Mouse (Mus musculus): ENCODE measurements around the gene Rnf146.
A peak's percentile ranks its signal among the peaks of the same experiment; 100 is the strongest.
"Not testable (repeated sequence)": the region's sequence is repeated elsewhere in the genome, so short reads cannot be mapped to it uniquely, and the experiment has no call there.

Gene Rnf146

GRCm38 (mm10) chr10:29362197-29362900 is at the start of gene Rnf146:
Gene Rnf146, minus strand, starts transcription at chr10:29362442.
- no peak for DNase-seq (ENCODE audit: low spot score in 2 of 2)

DNA sequence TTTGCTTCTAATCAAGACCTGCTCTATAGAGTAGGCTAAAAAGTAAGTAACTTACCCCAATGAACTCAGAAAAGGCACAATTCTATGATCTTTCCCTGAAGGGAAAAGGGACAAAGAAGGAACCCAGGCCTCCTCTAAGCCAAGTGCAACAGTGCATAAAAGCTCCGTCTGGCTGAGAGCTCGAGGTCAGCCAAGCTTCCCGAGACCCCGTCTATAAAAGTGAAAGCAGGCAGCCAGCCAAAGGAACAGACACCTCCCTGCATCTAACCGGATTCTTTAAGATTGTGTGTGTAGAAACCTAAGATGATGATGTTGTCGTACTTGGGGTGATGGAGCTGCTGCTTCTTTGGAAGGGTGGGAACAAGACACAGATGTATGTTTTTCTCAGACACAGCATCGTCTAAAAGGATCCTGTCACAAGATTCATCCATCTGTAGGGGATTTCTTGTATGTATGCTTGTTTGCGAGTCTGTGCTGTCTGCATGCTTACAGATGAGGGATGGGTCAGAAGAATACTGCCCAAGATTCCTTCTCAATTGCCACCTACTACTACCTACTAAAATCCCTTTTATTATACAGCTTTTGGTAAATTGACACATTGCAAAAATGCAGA is 40.5 kb upstream of the Rnf146 start:
- no peak for DNase-seq (ENCODE audit: low spot score in 2 of 2)

DNA sequence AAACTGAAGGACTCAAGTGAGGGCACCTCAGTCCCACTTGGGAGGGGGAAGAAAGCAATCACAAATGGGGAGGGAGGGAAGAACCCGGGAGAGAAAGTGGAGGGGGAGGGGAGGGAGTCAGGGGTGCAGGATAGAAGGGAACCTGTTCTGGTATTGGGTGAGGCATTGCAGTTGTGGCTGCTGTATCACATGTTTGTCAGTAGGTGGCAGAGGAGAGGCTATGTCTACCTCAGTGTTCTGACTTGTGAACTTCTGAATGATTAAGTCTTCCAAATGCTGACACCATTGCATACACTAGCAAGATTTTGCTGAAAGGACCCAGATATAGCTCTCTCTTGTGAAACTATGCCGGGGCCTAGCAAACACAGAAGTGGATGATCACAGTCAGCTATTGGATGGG is 32.6 kb upstream of the Rnf146 start:
- DNase-seq (ENCODE audit: low spot score in 2 of 2): not testable (repeated sequence)

DNA sequence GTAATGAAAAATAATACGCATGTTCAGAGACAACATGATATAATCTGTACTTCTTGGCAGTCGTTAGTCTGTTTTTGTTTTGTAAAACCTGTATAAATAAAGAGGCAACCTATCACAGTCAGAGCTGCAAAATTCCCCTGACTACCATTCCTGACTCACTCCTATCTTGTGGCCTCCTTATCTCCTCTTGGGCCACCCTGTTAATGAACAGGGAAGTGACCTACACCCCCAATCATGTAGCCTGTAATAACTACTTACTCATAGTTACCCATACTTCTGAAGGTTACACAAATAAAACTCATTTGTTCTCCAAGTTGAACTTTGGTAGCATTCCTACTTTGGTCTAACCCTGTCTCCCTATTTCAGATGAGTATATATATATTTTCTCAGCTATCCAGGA is 19.3 kb upstream of the Rnf146 start:
- no peak for DNase-seq (ENCODE audit: low spot score in 2 of 2)

GRCm38 (mm10) chr10:29374065-29374464 is 11.8 kb upstream of the Rnf146 start:
- DNase-seq (ENCODE audit: low spot score in 2 of 2): no peak

DNA sequence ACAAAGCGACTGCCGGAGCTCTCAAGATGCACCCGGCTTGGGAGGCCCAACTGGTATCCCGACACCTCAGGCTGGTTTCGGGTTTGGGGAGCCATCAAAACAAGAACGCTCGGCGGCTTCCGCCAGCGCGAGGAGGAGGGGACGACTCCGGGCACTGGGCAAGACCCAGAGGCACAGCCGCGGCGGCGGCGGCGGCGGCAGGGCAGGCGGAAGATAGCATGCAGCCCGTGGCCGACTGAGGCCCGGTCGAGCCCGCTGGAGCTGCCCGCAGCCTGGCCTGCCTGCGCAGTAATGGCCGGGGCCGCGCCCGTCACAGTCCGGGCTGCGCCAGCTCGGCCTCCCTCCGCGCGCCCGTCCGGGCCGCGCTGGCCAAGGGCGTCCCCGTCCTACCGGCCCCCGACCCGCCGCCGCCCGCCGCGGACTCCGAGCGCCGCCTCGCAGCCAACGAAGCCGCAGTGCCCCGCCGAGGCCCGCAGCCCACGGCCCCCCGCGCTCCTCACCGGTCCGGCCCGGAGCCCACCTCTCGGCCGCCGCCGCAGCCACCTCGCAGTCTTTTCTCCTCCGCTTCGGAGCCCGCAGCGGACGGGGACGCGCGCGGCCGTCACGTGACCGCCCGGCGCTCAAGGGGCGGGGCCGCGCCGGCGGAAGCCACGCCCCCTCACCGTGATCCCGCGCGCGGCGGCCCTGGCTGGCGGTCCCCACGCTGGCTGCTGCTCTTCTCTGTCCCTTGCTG is 612 bp downstream of the Rnf146 start:
- DNase-seq (ENCODE audit: low spot score in 2 of 2): peak; percentile 78 to 85

DNA sequence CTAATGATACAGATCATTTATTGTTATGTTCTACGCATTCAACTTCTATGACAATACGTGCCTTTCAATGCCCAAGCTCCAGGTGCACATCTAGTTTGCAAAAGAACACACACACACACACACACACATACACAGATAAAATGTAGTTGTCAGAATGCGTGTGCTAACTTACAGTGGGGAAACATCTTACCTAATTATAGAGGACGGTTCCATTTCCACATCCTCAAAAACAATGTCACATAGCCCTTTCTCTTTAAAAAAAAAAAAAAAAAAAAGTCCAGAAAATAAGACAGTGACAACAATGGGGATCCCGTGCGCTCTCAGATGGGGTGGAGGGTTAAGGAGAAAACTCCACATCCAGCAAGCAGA is 1.2 kb downstream of the Rnf146 start:
- no peak for DNase-seq (ENCODE audit: low spot score in 2 of 2)

GRCm38 (mm10) chr10:29354183-29354582 is 8.1 kb downstream of the Rnf146 start:
- DNase-seq (ENCODE audit: low spot score in 2 of 2): peak; percentile 61 to 65

GRCm38 (mm10) chr10:29352575-29352974 is 9.7 kb downstream of the Rnf146 start:
- DNase-seq (ENCODE audit: low spot score in 2 of 2): no peak

GRCm38 (mm10) chr10:29351420-29351819 is 10.8 kb downstream of the Rnf146 start:
- DNase-seq (ENCODE audit: low spot score in 2 of 2): no peak

- no peak for DNase-seq (ENCODE audit: low spot score in 2 of 2)
Observed at GRCm38 (mm10) chr10:29346638-29347037, 15.6 kb downstream of the Rnf146 start.

- peak in 1 of 2 experiments; percentile 19 for DNase-seq (ENCODE audit: low spot score in 2 of 2)
Observed at GRCm38 (mm10) chr10:29344232-29344631, 18.0 kb downstream of the Rnf146 start.

DNA sequence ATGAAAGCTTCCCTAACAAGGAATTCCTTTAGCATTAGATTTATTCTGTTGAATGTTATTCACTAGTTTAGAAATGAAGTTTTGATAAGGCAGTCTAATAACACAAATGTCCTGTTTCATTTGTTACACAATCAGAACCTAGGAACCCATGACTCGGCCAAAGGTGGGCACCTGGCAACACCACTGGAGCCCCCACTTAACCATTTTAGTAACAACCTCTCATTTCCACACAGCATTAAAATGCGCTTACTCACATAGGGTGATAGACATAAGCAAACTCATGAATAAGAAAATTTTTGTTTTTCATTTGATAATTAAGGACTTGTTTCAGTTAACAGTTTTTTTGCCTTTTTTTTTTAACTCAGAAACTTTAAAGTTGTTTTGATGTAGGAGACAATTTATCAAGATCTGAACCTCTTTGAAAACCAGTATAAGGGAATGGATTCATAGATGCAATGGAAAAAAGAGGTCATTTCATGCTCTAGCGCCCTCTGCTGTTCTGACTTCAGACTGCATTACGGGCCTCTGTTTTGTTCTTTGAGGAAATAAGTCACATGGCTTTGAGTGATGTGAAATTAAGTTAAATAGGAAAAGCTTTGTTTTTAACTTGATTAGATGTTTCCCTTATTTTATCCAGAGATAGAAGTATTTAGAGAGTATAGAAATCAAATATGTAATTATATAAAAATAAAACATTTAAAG is 23.7 kb downstream of the Rnf146 start:
- peak; percentile 84 to 85 for DNase-seq (ENCODE audit: low spot score in 2 of 2)

DNA sequence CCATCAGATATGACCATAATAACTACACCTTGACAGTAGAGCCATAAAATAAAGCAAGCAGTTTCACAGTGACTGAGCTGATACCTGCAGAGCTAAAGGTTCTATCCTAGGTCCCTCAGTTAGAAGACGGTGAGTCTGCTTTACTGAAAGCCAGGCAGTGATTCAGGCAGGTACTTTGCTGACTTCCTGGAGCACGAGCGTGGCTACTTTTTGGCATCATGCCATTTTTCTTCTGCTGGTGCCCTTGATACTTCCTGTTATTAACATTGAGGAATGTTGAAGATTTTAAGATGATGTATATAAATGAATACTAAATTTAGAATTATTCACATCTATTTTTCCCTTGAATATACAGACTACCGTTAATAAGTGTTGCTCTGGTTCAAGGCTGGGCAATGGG is 28.4 kb downstream of the Rnf146 start:
- DNase-seq (ENCODE audit: low spot score in 2 of 2): no peak

DNA sequence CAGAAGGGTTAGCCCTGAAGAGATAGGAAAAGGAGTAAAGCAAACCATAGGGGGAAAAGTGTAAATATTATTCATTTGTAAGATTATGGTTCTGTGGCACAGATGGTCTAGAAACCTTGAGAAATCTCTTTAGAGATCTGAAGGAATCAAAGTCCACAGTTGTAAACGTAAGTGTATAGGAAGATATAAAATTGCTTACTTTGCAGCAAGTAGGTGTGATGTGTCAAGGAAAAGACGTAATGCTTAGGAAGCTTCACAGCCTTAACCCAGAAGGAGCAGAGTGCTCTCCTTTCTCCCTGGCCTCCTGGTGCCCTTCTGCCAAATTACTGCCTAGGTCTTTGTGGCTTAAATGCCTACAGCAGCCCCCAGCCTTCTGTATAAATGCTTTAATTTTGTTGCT is 37.4 kb downstream of the Rnf146 start:
- DNase-seq (ENCODE audit: low spot score in 2 of 2): no peak

DNA sequence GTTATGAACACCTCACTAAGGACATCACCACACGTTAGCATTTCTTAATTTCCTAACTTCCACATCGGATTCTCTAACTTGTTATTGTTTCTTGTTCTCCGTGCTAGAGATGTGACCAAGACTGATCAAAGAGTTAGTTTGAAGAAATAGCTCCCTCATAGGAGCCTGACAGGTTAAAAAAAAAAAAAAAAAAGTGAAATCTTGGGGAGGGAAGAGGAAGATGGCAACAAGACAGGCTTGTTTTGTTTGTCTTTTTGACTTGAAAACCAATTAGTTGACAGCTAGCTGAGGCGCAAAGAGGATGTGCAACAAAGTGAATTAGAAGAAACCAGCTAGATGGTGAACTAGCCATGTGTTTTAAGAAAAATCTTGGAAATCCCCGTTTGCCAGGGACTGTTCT is 48.3 kb downstream of the Rnf146 start:
- no peak for DNase-seq (ENCODE audit: low spot score in 2 of 2)

DNA sequence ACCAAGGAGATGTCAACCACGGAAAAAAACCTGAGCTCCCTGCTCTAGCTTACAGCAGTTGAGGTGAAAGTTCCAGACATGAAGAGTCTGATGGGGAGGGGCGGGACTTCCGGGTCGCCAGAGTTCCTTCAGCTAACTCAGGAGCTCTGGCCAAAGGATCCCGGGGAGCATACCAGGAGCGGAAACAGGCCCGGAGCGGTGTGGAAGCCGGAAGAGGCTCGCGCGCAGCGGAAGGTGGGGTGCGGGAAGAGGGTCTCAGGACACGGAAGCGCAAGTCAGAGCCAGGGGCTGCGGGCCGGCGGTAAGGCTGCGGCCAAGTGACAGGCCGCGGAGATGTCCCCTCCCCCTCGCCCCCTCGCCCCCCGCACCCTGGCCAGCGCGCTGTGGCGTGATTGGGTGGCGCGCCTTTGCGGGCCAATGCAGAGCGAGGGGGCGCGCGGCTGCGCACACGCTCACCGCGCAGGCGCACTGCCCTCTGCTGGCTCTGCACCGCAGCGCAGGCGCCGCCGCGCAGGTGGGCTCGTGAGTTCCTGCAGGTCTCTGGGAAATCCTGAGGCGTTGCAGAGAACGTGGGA is 49.1 kb downstream of the Rnf146 start, which contains the start of gene Echdc1:
TSS of gene Echdc1 (plus strand) at position 103 of the 575 bp plus-strand sequence.
- peak; percentile 80 to 84 for DNase-seq (ENCODE audit: low spot score in 2 of 2)

GRCm38 (mm10) chr10:29311480-29312219 is 50.6 kb downstream of the Rnf146 start:
- DNase-seq (ENCODE audit: low spot score in 2 of 2): no peak

GRCm38 (mm10) chr10:29302230-29302629 is 60.0 kb downstream of the Rnf146 start:
- no peak for DNase-seq (ENCODE audit: low spot score in 2 of 2)
